Mouse (Mus musculus) limb, embryonic 14.5 days (tissue): ENCODE results near the gene Olfr736. TPM values are rescaled to one million over a fixed set of nuclear protein-coding genes. Genes with fewer than 3 reads are reported as not detected.

Experiments used
- ATAC-seq: fragments of 200-750 bp; cut with Nextera tagmentation; 2 replicates; pipeline ENCODE4 v1.8.0; 2017; ENCODE audit warnings: low read depth, moderate number of reproducible peaks, moderate TSS enrichment; ENCODE audit not compliant: low FRiP score
- DNase-seq: peaks from one replicate; pipeline ENCODE4 v3.0.0-alpha.2; 2015; ENCODE audit warnings: low spot score
- H3K27ac ChIP-seq: fragments of 300-500 bp; sonication (generic); replicated peaks from 2 replicates; pipeline ENCODE4 v1.5.1; 2014; ENCODE audit warnings: low read depth, mild to moderate bottlenecking, low read length, moderate library complexity, mixed read lengths
- H3K27me3 ChIP-seq: fragments of 300-500 bp; sonication (generic); 2 replicates; pipeline ENCODE4 v1.6.1; 2014; ENCODE audit warnings: low read length, mixed read lengths; ENCODE audit not compliant: control insufficient read depth, insufficient read depth
- H3K36me3 ChIP-seq: fragments of 300-500 bp; sonication (generic); 2 replicates; pipeline ENCODE4 v1.6.1; 2014; ENCODE audit warnings: mild to moderate bottlenecking, low read length, moderate library complexity, mixed read lengths; ENCODE audit not compliant: control insufficient read depth, insufficient read depth
- H3K4me1 ChIP-seq: fragments of 300-500 bp; sonication (generic); 2 replicates; pipeline ENCODE4 v1.6.1; 2014; ENCODE audit warnings: antibody characterized with exemption, low read length, mixed read lengths; ENCODE audit not compliant: control insufficient read depth, insufficient read depth
- H3K4me2 ChIP-seq: fragments of 300-500 bp; sonication (generic); replicated peaks from 2 replicates; pipeline ENCODE4 v1.6.1; 2014; ENCODE audit warnings: low read depth, mild to moderate bottlenecking, low read length, moderate library complexity; ENCODE audit not compliant: severe bottlenecking
- H3K4me3 ChIP-seq: fragments of 300-500 bp; sonication (generic); replicated peaks from 2 replicates; pipeline ENCODE4 v1.5.1; 2014; ENCODE audit warnings: low read length
- H3K9ac ChIP-seq: fragments of 300-500 bp; sonication (generic); 2 replicates; pipeline ENCODE4 v1.6.1; 2014; ENCODE audit warnings: mild to moderate bottlenecking, low read depth, low read length, moderate library complexity; ENCODE audit not compliant: severe bottlenecking
- H3K9me3 ChIP-seq: fragments of 300-500 bp; sonication (generic); 2 replicates; pipeline ENCODE4 v1.6.1; 2016; ENCODE audit warnings: low read length; ENCODE audit not compliant: control insufficient read depth
- POLR2A ChIP-seq: fragments of 200-500 bp; IDR thresholded peaks from 2 replicates; pipeline ENCODE4 v1.8.0; 2012; ENCODE audit warnings: inconsistent platforms, mild to moderate bottlenecking, moderate library complexity, borderline replicate concordance; ENCODE audit not compliant: insufficient read depth, insufficient read length; ENCODE audit errors: extremely low read depth
- WGBS: fragments of 180-500 bp; shearing (Covaris S2); extraction: QIAGEN DNeasy Blood & Tissue Kit; methylation state at CpG from one replicate; pipeline ENCODE4 v1.1.7; 2014; 5-methylcytosine and 5-hydroxymethylcytosine counted together
- polyA plus RNA-seq, 2 experiments: library from polyadenylated mRNA; depleted of rRNA in 1 of 2; stranded (reverse) in 1 of 2; unstranded in 1 of 2; fragments of >200 nt; fragmentation: Nextera tagmentation in 1 of 2; extraction: Ambion mirVana in 1 of 2; gene quantifications; 2 replicates each; pipeline versions ENCODE4 v1.2.1 to v1.2.3; 2012 to 2014

The Olfr736 gene
- polyA plus RNA-seq, 2 experiments: not detected

DNA sequence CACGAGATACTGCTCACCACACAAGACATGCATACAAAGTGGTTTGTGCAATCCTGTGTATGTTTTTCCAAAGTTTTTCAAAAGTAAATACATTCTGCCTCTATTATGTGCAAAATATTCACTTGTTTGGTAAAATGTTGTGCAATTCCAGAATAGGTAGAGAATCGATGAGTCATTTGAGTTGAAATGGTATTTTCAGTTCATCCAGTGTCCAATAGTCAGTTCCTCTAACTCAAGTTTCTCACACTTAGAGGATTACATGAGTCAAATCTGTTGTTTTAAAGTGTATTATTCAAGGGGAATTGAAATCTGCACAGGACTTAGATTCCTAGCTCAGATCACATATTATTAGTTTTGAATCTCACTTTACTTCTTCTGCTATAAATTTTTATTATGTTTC is 17.4 kb upstream of the Olfr736 start:
- no peaks in the 10 kb centered on the region for H3K27me3 ChIP-seq
- no peaks in the 10 kb centered on the region for H3K4me1 ChIP-seq
- H3K27ac ChIP-seq: no peak overlapping the region
- no peak for TF ChIP-seq POLR2A
- H3K4me2 ChIP-seq: no peak overlapping the region
- no peaks in the 10 kb centered on the region for H3K9me3 ChIP-seq
- ATAC-seq: no peak
- no peak overlapping the region for H3K4me3 ChIP-seq
- H3K9ac ChIP-seq: no peak overlapping the region
- DNase-seq: no peak
- H3K36me3 ChIP-seq: no peaks in the 10 kb centered on the region
- WGBS: 82% methylated on average over 2 of the region's 2 CpGs

DNA sequence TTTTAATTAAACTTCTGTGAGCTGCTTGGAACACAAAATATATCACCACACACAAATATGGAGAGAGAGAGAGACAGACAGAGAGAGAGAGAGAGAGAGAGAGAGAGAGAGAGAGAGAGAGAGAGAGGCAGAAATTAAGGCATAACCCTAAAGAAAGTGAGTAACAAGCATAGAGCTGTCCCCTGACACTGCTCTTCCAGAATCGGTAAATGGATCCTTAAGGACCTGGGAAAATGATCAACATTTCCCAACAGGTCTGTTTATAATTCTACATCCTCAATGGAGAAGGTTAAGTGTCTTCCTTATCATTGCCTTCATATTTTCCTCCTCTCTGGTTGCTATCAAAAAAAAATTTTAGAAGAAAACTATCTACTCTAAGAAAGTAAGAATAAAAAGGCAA is 26.3 kb downstream of the Olfr736 start, which contains the start of gene Olfr738:
Gene Olfr738 (plus strand): TSS at position 301 of the 400 bp plus-strand sequence.
- H3K27ac ChIP-seq: no peak within 1 kb of the TSS
- H3K27me3 ChIP-seq: no peaks in the 10 kb centered on the region
- H3K4me2 ChIP-seq: no peak within 1 kb of the TSS
- WGBS: 85% methylated on average over 1 of the region's 1 CpGs
- H3K36me3 ChIP-seq: no peaks in the 10 kb centered on the region
- no peaks in the 10 kb centered on the region for H3K9me3 ChIP-seq
- TF ChIP-seq POLR2A: no peak
- DNase-seq (no peak), ATAC-seq (no peak)
- H3K4me3 ChIP-seq: no peak within 1 kb of the TSS
- H3K9ac ChIP-seq: no peak within 1 kb of the TSS
- no peaks in the 10 kb centered on the region for H3K4me1 ChIP-seq

DNA sequence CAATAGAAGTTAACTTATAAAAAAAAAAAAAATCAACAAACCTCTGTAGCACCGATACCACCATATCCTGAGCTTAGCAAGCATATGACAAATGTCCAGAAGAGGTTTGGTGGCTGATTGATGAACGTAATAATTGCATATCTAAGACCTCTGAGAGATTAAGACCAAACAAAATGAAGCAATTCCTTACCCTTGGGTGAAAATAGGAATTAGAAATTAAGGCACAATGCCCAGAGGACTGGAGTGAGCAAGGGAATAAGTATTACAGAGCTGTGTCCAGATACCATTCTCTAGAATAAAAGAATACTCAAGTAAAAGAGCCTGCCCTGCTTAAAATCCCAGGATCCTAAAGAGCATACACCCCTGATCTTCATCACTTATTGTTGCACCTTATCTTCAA is 37.4 kb downstream of the Olfr736 start, which contains the start of gene Olfr739:
Gene Olfr739 (plus strand): TSS at position 301 of the 400 bp plus-strand sequence.
- TF ChIP-seq POLR2A: no peak
- Histone ChIP-seq H3K9me3 (no peaks in the 10 kb centered on the region), H3K27ac (no peak within 1 kb of the TSS), H3K27me3 (no peaks in the 10 kb centered on the region), H3K4me1 (no peaks in the 10 kb centered on the region), H3K4me3 (no peak within 1 kb of the TSS), H3K4me2 (no peak within 1 kb of the TSS), H3K9ac (no peak within 1 kb of the TSS), H3K36me3 (no peaks in the 10 kb centered on the region)
- 65% methylated on average over 2 of the region's 2 CpGs for WGBS
- ATAC-seq (no peak), DNase-seq (no peak)

Other genes starting within 250 kb of the Olfr736 start
- gene Olfr728, start 238.5 kb upstream of the Olfr736 start, polyA plus RNA-seq (2012; rRNA removed): not detected in 2 replicates
- gene Olfr728, start 238.5 kb upstream of the Olfr736 start, polyA plus RNA-seq (2014; fragmentation: Nextera tagmentation; extraction: Ambion mirVana): not detected in 2 replicates
- gene Olfr729, start 228.3 kb upstream of the Olfr736 start, polyA plus RNA-seq (2012; rRNA removed): not detected in 2 replicates
- gene Olfr729, start 228.3 kb upstream of the Olfr736 start, polyA plus RNA-seq (2014; fragmentation: Nextera tagmentation; extraction: Ambion mirVana): not detected in 2 replicates
- gene Olfr730, start 193.0 kb upstream of the Olfr736 start, polyA plus RNA-seq (2012; rRNA removed): not detected in 2 replicates
- not detected in 2 replicates for gene Olfr730, start 193.0 kb upstream of the Olfr736 start, polyA plus RNA-seq (2014; fragmentation: Nextera tagmentation; extraction: Ambion mirVana)
- not detected in 2 replicates for gene Olfr731, start 139.3 kb upstream of the Olfr736 start, polyA plus RNA-seq (2012; rRNA removed)
- gene Olfr731, start 139.3 kb upstream of the Olfr736 start, polyA plus RNA-seq (2014; fragmentation: Nextera tagmentation; extraction: Ambion mirVana): not detected in 2 replicates
- not detected in 2 replicates for gene Olfr732, start 97.0 kb upstream of the Olfr736 start, polyA plus RNA-seq (2012; rRNA removed)
- gene Olfr732, start 97.0 kb upstream of the Olfr736 start, polyA plus RNA-seq (2014; fragmentation: Nextera tagmentation; extraction: Ambion mirVana): not detected in 2 replicates
- gene Olfr733, start 79.6 kb upstream of the Olfr736 start, polyA plus RNA-seq (2012; rRNA removed): 0.12 TPM in 1 of 2 replicates, not detected in the other
- not detected in 2 replicates for gene Olfr733, start 79.6 kb upstream of the Olfr736 start, polyA plus RNA-seq (2014; fragmentation: Nextera tagmentation; extraction: Ambion mirVana)
- not detected in 2 replicates for gene Olfr734, start 54.4 kb upstream of the Olfr736 start, polyA plus RNA-seq (2012; rRNA removed)
- not detected in 2 replicates for gene Olfr734, start 54.4 kb upstream of the Olfr736 start, polyA plus RNA-seq (2014; fragmentation: Nextera tagmentation; extraction: Ambion mirVana)
- gene Olfr735, start 32.3 kb upstream of the Olfr736 start, polyA plus RNA-seq (2012; rRNA removed): not detected in 2 replicates
- gene Olfr735, start 32.3 kb upstream of the Olfr736 start, polyA plus RNA-seq (2014; fragmentation: Nextera tagmentation; extraction: Ambion mirVana): not detected in 2 replicates
- gene Tlr11, start 23.2 kb upstream of the Olfr736 start, polyA plus RNA-seq (2012; rRNA removed): 0.04 TPM in 2 replicates
- not detected in 2 replicates for gene Tlr11, start 23.2 kb upstream of the Olfr736 start, polyA plus RNA-seq (2014; fragmentation: Nextera tagmentation; extraction: Ambion mirVana)
- not detected in 2 replicates for gene Olfr738, start 26.4 kb downstream of the Olfr736 start, polyA plus RNA-seq (2012; rRNA removed)
- not detected in 2 replicates for gene Olfr738, start 26.4 kb downstream of the Olfr736 start, polyA plus RNA-seq (2014; fragmentation: Nextera tagmentation; extraction: Ambion mirVana)
- gene Olfr739, start 37.5 kb downstream of the Olfr736 start, polyA plus RNA-seq (2012; rRNA removed): not detected in 2 replicates
- gene Olfr739, start 37.5 kb downstream of the Olfr736 start, polyA plus RNA-seq (2014; fragmentation: Nextera tagmentation; extraction: Ambion mirVana): not detected in 2 replicates
- gene Olfr740, start 64.4 kb downstream of the Olfr736 start, polyA plus RNA-seq (2012; rRNA removed): not detected in 2 replicates
- gene Olfr740, start 64.4 kb downstream of the Olfr736 start, polyA plus RNA-seq (2014; fragmentation: Nextera tagmentation; extraction: Ambion mirVana): not detected in 2 replicates
- gene Olfr741, start 91.6 kb downstream of the Olfr736 start, polyA plus RNA-seq (2012; rRNA removed): not detected in 2 replicates
- not detected in 2 replicates for gene Olfr741, start 91.6 kb downstream of the Olfr736 start, polyA plus RNA-seq (2014; fragmentation: Nextera tagmentation; extraction: Ambion mirVana)
- not detected in 2 replicates for gene Olfr742, start 122.4 kb downstream of the Olfr736 start, polyA plus RNA-seq (2012; rRNA removed)
- gene Olfr742, start 122.4 kb downstream of the Olfr736 start, polyA plus RNA-seq (2014; fragmentation: Nextera tagmentation; extraction: Ambion mirVana): not detected in 2 replicates
- gene Olfr743, start 140.7 kb downstream of the Olfr736 start, polyA plus RNA-seq (2012; rRNA removed): not detected in 2 replicates
- not detected in 2 replicates for gene Olfr743, start 140.7 kb downstream of the Olfr736 start, polyA plus RNA-seq (2014; fragmentation: Nextera tagmentation; extraction: Ambion mirVana)
- gene Olfr744, start 233.7 kb downstream of the Olfr736 start, polyA plus RNA-seq (2012; rRNA removed): not detected in 2 replicates
- not detected in 2 replicates for gene Olfr744, start 233.7 kb downstream of the Olfr736 start, polyA plus RNA-seq (2014; fragmentation: Nextera tagmentation; extraction: Ambion mirVana)